Mouse (Mus musculus) monocyte, adult 2 months (primary cell): ENCODE results near the gene Prss47.

Source experiments
- DNase-seq, 2 experiments: peaks; one replicate each; pipeline ENCODE4 v3.0.0; 2022; ENCODE audit warnings: low spot score in 2 of 2, low read depth in 1 of 2

Prss47 gene

DNA sequence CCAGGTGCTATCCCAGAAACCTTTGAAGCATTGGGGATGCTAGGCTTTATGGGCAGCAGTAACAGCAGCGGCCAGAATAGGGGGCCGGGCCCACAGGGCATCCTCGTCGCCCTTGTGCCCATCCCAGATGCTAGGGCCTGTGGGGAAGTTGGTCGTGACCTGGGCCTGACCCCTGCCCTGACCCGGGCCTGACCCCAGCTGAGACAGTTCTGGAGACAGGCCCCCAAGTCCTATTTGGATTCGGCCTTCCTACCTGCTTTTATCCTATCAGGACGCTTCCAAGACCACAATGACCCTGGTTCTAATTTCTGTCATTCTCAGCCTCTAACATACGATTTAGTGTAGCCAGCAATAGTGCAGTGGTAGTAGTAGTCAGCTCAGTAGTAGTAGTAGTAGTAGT lies at the start of gene Prss47:
Gene Prss47, minus strand, starts transcription at position 101 of the 400 bp plus-strand sequence.
- DNase-seq: no peak

- no peak for DNase-seq
These were observed 48.7 kb upstream of the Prss47 start for GRCm38 (mm10) chr13:65101232-65101631.

DNA sequence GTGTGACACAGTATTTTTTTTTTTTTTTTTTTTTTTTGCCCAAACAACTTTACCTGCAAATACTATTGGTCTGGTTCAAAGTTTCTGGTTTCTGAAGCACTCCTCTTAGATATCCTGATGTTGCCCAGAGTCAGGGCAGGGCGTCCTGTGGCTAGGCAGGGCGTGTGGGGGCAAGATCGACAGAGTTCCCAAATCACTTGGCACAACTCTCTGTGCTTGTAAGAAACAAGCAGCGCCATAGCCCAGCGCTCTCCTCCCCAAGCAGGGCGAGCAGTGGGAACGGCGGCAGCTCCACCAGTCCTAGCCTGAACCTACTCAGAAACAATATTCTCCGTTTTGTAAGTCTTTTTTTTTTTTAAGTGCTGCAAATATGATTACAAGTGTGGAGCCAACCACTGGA lies 48.1 kb upstream of the Prss47 start:
- DNase-seq: no peak

GRCm38 (mm10) chr13:65097018-65097417 lies 44.5 kb upstream of the Prss47 start:
- no peak for DNase-seq

GRCm38 (mm10) chr13:65095923-65096322 lies 43.4 kb upstream of the Prss47 start:
- no peak for DNase-seq

GRCm38 (mm10) chr13:65069969-65070368 lies 17.4 kb upstream of the Prss47 start:
- DNase-seq: no peak

DNA sequence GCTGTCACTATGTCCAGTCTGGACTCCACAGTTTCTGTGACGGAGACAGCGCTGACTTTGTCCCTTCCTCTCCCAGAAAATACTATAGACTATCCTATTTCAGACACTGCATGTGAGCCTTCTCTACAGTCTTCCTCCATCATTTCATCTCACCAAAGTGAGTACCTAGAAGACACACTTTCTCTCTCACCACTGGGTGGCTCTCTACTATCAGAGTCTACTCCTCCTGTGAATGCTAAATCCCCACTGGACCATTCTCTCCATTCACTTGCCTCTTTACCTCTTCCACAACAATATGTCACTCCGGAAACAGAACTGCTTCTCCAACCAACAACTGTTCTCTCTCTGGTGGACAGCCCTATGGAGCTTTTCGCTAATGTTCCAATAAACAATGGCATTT lies 17.5 kb downstream of the Prss47 start:
- no peak for DNase-seq

DNA sequence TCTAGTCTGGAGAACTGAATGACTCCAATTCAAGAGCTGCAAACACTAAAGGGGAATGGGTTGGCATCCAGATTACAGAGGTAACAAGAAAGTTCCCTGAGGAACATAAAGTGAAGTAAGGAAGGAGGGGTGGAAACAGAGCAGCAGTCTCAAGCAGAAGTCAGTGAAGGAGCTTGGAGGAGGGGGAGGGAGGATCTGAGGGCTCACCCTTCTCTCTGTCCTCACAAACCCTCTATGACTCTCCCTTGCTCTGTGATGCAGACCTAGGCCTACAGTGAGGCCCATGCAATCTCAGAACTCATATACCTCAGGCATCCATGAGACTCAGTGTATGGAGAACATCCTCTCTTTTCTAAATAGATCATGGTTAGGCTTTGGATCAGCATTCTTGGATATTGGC lies 19.8 kb downstream of the Prss47 start, which contains the start of gene Spata31d1c:
Gene Spata31d1c, plus strand, starts transcription at position 301 of the 400 bp plus-strand sequence.
- no peak for DNase-seq

DNA sequence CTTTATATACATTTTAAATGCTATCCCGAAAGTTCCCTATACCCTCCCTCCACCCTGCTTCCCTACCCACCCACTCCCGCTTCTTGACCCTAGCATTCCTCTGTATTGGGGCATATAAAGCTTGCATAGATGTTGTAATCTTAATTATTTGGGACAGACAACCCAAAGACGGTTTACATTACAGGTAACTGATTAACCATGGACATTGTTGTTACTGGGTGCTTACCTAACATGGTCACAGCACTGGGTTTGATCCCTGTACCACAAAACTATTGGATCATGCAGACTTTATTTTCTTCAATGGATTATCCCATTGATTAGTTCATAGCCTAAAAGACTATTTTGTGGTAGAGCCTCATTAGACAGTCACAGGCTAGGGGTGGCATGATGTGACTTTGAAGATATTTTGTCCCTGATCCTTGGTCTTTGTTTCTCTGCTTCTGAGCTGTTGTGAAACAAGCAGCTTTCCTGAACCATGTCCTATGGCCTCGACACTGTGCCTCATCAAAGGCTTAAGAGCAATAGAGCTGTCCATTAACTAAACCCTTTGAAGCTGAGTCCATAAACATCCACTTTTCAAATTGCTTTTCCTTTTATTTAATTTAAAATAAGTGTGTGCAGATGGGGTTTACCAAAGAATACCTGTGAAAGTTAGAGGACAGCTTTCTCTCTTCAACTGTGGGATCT lies 41.4 kb downstream of the Prss47 start:
- DNase-seq: no peak

DNA sequence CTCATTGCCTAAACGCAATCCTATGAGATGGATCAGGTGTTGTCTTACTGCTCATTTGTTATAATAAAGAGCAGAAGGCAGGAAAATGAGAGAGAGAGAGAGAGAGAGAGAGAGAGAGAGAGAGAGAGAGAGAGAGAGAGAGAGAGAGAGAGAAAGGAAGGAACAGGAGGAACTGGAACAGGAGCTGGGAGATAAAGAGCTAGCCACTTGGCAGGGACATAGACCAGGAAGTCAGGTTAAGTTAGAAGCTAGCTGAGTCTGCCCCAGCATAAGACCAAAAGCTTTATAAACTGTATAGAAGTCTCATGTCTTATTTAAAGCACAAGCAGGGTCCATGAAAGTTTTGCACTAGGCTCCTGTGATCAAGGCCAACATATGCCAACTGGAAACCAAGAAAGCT lies 44.6 kb downstream of the Prss47 start:
- no peak for DNase-seq

- DNase-seq: no peak
These were observed 45.8 kb downstream of the Prss47 start for GRCm38 (mm10) chr13:65006760-65007159.

GRCm38 (mm10) chr13:65005414-65005813 lies 47.1 kb downstream of the Prss47 start:
- DNase-seq: no peak
